Mouse (Mus musculus) lung, adult 2 months (tissue): ENCODE data around the gene Myh6.

Experiments
- CTCF ChIP-seq: fragments of 200-500 bp; IDR thresholded peaks from 2 replicates; pipeline ENCODE4 v1.5.1; 2011; ENCODE audit warnings: mild to moderate bottlenecking, low read length, control low read depth; ENCODE audit not compliant: insufficient read depth
- POLR2A ChIP-seq: fragments of 200-500 bp; IDR thresholded peaks from 2 replicates; pipeline ENCODE4 v1.6.1; 2011; ENCODE audit warnings: low read depth, mild to moderate bottlenecking, control low read depth, low read length, borderline replicate concordance; ENCODE audit errors: extremely low read depth

DNA sequence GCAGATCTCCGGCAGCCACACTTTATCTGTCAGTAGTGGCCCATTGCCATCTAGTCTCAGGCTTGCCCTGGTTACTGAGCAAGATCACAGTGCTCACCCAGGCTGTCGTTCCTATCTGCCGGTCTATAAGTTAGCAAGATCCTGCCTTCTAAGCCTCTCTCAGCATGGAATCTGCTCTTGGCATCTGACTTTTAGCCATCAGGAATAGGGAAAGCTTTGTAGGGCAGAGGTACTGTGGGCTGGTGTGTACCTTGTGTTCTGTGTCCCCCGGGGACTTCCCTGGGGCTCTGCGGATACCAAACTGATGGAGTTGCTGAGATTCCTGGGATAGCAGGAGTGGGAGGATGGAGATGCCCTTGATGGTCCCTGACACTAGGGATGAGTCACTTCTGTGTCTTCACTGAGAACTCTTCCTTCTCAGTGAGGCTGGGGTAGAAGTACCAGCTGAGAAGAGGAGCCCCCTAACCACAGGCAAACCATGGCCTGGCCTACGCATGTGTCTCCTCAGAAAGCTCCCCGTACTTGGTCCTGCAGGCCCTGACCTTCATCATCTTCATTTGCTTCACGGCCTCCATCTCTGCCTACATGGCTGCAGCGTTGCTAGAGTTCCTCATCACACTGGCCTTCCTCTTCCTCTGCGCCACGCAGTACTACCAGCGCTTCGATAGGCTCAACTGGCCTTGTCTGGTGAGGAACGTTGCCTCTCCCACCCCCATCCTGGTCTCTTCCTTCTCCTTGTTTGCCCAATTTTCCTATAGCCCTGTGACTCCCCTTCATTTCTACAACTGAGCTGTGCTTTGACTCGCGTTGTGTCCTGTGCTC lies 29.2 kb downstream of the Myh6 start:
- TF ChIP-seq CTCF (no peak), POLR2A (no peak)
